Mouse (Mus musculus): ENCODE results near the gene Ddx5. TPM values are rescaled to one million over a fixed set of nuclear protein-coding genes. Genes with fewer than 3 reads are reported as not detected.

The Ddx5 gene
- polyA plus RNA-seq, 1 experiment from 2014 or later = 431 TPM

GRCm38 (mm10) chr11:106776960-106777359 lies 12.0 kb downstream of the Ddx5 start:
- Histone ChIP-seq H3K36me3 (peaks cover 55% of the 10 kb centered on the region), H3K4me1 (replicated peaks) (peaks cover 21% of the 10 kb centered on the region), H3K4me3 (no peak overlapping the region), H3K27me3 (no peaks in the 10 kb centered on the region), H3K9me3 (no peaks in the 10 kb centered on the region), H3K27ac (no peak overlapping the region), H3K4me2 (no peak overlapping the region), H3K9ac (no peak overlapping the region)
- no peak for ATAC-seq (ENCODE audit: low FRiP score)
- over 99% methylated on average over 4 of the region's 4 CpGs for WGBS

DNA sequence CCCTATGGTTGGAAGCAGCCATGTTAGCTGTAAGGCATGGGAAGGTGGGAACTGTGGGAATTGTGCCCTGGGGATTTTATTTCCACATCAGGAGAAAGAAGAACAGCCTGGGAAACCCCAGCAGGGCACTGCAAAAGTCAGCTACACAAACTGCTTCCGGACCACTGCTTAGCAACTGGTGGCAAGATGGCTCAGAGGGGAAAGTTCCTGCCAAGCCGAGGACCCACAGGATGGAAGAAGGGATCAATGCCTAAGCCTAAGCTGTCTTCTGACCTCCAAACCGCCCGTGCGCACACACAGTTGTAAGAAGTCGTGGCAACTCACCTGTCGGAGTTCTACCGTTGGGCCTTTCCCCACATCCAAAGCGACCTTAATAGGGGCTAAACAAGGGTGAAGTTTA lies 15.9 kb downstream of the Ddx5 start:
- no peak for ATAC-seq (ENCODE audit: low FRiP score)
- 88% methylated on average over 9 of the region's 9 CpGs for WGBS
- peaks cover 71% of the 10 kb centered on the region for H3K36me3 ChIP-seq

GRCm38 (mm10) chr11:106770195-106770974 lies 18.6 kb downstream of the Ddx5 start:
- 98% methylated on average over 9 of the region's 9 CpGs for WGBS
- Histone ChIP-seq H3K4me3 (no peak overlapping the region), H3K27me3 (no peaks in the 10 kb centered on the region), H3K4me2 (no peak overlapping the region), H3K4me1 (replicated peaks) (no peaks in the 10 kb centered on the region), H3K27ac (no peak overlapping the region), H3K36me3 (peaks cover 88% of the 10 kb centered on the region), H3K9ac (no peak overlapping the region), H3K9me3 (peaks cover 9% of the 10 kb centered on the region)
- no peak for ATAC-seq (ENCODE audit: low FRiP score)

More for the DNA sequence above, 15.9 kb downstream of the Ddx5 start:
- Histone ChIP-seq H3K4me1 (replicated peaks) (peaks cover 6% of the 10 kb centered on the region), H3K4me2 (no peak overlapping the region), H3K9me3 (0 out of 2 replicates have a peak, but pooled peaks cover 2% of the 10 kb centered on the region), H3K9ac (no peak overlapping the region), H3K4me3 (no peak overlapping the region), H3K27me3 (no peaks in the 10 kb centered on the region), H3K27ac (no peak overlapping the region)

- H3K36me3 ChIP-seq = peaks cover 62% of the 10 kb centered on the region
- H3K4me2 ChIP-seq = no peak overlapping the region
- no peak overlapping the region for H3K4me3 ChIP-seq
- H3K9ac ChIP-seq = no peak overlapping the region
- H3K9me3 ChIP-seq = peaks cover 9% of the 10 kb centered on the region
- ATAC-seq (ENCODE audit: low FRiP score) = no peak
- H3K4me1 ChIP-seq (replicated peaks) = peaks cover 8% of the 10 kb centered on the region
- WGBS = 95% methylated on average over 4 of the region's 4 CpGs
- H3K27ac ChIP-seq = no peak overlapping the region
- H3K27me3 ChIP-seq = no peaks in the 10 kb centered on the region
Observed at GRCm38 (mm10) chr11:106767516-106767915, 21.5 kb downstream of the Ddx5 start.

DNA sequence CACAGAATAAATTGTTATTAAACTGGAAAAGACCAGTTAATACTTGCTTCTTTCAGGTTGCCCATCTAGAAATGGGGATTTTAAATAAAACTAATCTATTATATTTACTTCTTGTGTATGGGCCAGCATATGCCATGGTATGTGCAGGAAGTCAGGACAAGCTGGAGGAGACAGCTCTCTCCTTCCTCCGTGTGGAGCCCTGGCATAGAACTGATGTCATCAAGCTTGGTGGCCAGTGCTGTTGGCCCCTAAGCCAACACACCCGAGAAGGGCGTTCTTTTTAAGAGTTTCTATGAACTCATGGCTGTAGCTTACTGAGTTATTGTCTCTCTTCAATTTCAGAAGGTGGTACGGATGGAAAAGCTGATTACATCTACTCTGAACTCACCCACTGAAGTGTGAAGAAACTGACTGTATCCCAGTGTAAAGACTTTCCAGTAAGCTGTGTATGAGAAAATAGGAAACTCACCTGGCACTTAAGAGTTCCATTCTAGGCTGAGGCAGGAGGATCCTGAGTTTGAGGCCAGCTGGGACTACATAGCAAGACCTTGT lies 22.3 kb downstream of the Ddx5 start:
- peaks cover 56% of the 10 kb centered on the region for H3K36me3 ChIP-seq
- H3K27me3 ChIP-seq = no peaks in the 10 kb centered on the region
- ATAC-seq (ENCODE audit: low FRiP score) = no peak
- WGBS = 96% methylated on average over 4 of the region's 4 CpGs
- H3K4me1 ChIP-seq (replicated peaks) = peaks cover 15% of the 10 kb centered on the region
- H3K4me2 ChIP-seq = no peak overlapping the region
- no peak overlapping the region for H3K27ac ChIP-seq
- H3K9ac ChIP-seq = no peak overlapping the region
- peaks cover 9% of the 10 kb centered on the region for H3K9me3 ChIP-seq
- H3K4me3 ChIP-seq = no peak overlapping the region

DNA sequence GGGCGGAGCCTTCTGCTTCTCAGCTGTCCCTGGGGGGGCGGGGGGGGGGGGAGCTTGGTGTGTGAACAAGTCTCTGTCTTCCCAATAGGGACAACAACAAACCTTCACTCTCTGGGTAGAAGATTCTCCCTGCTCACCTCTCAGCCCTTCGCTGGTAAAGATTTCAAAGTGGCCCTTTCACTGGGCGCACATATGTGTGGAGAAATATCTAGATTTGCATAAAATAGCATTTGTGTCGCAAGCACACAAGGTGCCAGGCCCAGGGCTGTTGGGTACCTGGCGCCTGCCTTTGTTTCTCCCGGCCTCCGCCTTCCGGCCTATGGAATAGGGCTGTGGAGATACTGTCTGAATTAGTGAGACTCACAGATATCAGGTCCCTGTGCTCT lies 26.2 kb downstream of the Ddx5 start:
- Histone ChIP-seq H3K9me3 (peaks cover 5% of the 10 kb centered on the region), H3K36me3 (peaks cover 24% of the 10 kb centered on the region), H3K9ac (no peak overlapping the region), H3K4me1 (replicated peaks) (peaks cover 17% of the 10 kb centered on the region), H3K27ac (peak overlapping the region; percentile 67; the same call in 1 of the 2 replicates), H3K27me3 (no peaks in the 10 kb centered on the region), H3K4me2 (no peak overlapping the region), H3K4me3 (no peak overlapping the region)
- 79% methylated on average over 9 of the region's 9 CpGs for WGBS
- no peak for ATAC-seq (ENCODE audit: low FRiP score)

DNA sequence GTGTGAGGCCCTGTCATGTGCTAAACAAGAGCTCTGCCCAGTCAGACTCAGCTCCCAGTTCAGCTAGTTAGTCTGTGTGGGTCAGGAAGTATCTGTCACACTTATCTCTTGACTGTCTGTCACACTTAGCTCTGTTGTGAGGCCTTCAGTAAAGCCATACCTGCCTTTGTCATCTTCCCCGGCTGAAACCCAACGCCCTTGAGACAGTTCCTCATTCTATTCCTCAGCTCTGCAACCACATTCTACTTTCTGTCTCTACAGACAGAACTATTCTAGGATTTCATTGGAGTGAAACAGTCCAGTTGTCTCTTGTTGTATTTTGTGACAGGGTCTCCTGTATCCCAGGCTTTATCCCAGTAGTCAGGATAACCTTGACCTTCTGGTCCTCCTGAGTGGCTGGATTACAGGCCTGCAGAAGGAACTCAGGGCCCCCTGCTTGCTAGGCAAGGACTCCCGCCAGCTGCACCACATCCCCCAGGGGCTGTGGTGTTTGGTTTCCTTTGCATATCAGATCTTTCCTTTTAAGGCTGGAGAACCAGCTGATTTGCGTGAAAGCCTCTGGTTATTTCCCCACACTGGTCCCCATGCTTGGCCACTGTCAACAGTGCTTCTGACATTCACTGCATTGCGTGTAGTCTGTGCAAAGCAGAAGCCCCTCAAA lies 26.7 kb downstream of the Ddx5 start:
- ATAC-seq (ENCODE audit: low FRiP score) = no peak

GRCm38 (mm10) chr11:106760511-106760910 lies 28.5 kb downstream of the Ddx5 start:
- Histone ChIP-seq H3K9ac (no peak overlapping the region), H3K27me3 (no peaks in the 10 kb centered on the region), H3K36me3 (0 out of 2 replicates have a peak, but pooled peaks cover 3% of the 10 kb centered on the region), H3K4me2 (no peak overlapping the region), H3K27ac (no peak overlapping the region), H3K4me1 (replicated peaks) (peaks cover 17% of the 10 kb centered on the region), H3K9me3 (no peaks in the 10 kb centered on the region), H3K4me3 (no peak overlapping the region)
- 91% methylated on average over 5 of the region's 5 CpGs for WGBS
- ATAC-seq (ENCODE audit: low FRiP score) = no peak

More for the DNA sequence above, 26.7 kb downstream of the Ddx5 start:
- Histone ChIP-seq H3K4me3 (no peak overlapping the region), H3K27me3 (no peaks in the 10 kb centered on the region), H3K9ac (no peak overlapping the region), H3K36me3 (peaks cover 18% of the 10 kb centered on the region), H3K4me1 (replicated peaks) (peaks cover 17% of the 10 kb centered on the region), H3K9me3 (no peaks in the 10 kb centered on the region; the same call in 1 of the 2 replicates), H3K27ac (peak overlapping the region; percentile 67), H3K4me2 (no peak overlapping the region)
- WGBS = 47% methylated on average over 5 of the region's 5 CpGs

DNA sequence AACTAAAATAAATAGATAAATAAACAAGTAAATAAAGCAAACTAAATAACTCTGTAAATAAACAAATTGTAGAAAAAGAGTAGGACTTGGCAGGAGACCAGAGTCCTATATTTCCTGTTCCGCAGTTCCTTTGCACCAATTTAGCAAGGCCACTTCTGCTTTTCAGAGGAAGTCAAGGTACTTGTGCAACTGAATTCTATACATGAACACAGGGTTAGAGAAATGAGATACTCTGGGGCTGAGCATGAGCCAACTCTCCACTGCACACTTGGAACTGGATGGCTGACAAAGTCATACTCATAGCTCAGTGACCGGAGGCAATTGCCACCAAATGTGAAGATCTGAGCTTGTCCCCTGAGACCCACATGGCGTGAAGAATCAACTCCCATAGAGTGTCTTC lies 30.0 kb downstream of the Ddx5 start:
- H3K4me3 ChIP-seq = no peak overlapping the region
- H3K9ac ChIP-seq = no peak overlapping the region
- no peak overlapping the region for H3K4me2 ChIP-seq
- ATAC-seq (ENCODE audit: low FRiP score) = no peak
- H3K9me3 ChIP-seq = no peaks in the 10 kb centered on the region
- no peaks in the 10 kb centered on the region for H3K27me3 ChIP-seq
- no peaks in the 10 kb centered on the region for H3K36me3 ChIP-seq
- peaks cover 14% of the 10 kb centered on the region for H3K4me1 ChIP-seq (replicated peaks)
- H3K27ac ChIP-seq = no peak overlapping the region
- 93% methylated on average over 3 of the region's 3 CpGs for WGBS

GRCm38 (mm10) chr11:106755583-106755982 lies 33.4 kb downstream of the Ddx5 start:
- no peaks in the 10 kb centered on the region for H3K4me1 ChIP-seq (replicated peaks)
- H3K27ac ChIP-seq = no peak overlapping the region
- no peaks in the 10 kb centered on the region for H3K27me3 ChIP-seq
- H3K4me2 ChIP-seq = no peak overlapping the region
- ATAC-seq (ENCODE audit: low FRiP score) = no peak
- no peaks in the 10 kb centered on the region for H3K9me3 ChIP-seq
- WGBS = 54% methylated on average over 5 of the region's 5 CpGs
- H3K36me3 ChIP-seq = no peaks in the 10 kb centered on the region
- no peak overlapping the region for H3K4me3 ChIP-seq
- H3K9ac ChIP-seq = no peak overlapping the region

- Histone ChIP-seq H3K4me3 (no peak overlapping the region), H3K27me3 (no peaks in the 10 kb centered on the region), H3K4me2 (no peak overlapping the region), H3K36me3 (no peaks in the 10 kb centered on the region), H3K9ac (no peak overlapping the region), H3K4me1 (replicated peaks) (no peaks in the 10 kb centered on the region), H3K27ac (no peak overlapping the region), H3K9me3 (no peaks in the 10 kb centered on the region)
- WGBS = 94% methylated on average over 6 of the region's 6 CpGs
- ATAC-seq (ENCODE audit: low FRiP score) = no peak
Observed at GRCm38 (mm10) chr11:106753314-106753713, 35.7 kb downstream of the Ddx5 start.

DNA sequence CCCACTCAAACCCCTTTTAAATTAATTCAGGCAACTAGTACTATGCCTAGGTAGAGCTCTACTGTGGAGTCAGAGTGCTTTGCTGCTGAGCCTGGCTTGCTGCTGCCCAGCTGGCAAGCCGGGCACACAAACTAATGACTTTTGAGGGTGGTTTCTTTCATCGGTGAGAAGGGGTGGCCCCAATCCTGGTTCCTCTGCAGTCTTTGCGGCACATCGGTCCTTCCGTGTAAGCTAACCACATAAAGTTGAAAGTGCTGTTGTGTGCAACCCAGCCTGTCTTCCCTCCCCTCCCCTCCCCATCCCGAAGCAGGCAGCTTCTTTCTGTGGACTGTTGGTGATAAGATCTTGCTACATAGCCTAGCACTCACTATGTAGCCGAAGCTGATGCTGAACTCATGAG lies 36.9 kb downstream of the Ddx5 start:
- 95% methylated on average over 7 of the region's 7 CpGs for WGBS
- Histone ChIP-seq H3K4me1 (replicated peaks) (no peaks in the 10 kb centered on the region), H3K9ac (no peak overlapping the region), H3K4me3 (no peak overlapping the region), H3K36me3 (no peaks in the 10 kb centered on the region), H3K4me2 (no peak overlapping the region), H3K27ac (no peak overlapping the region), H3K27me3 (no peaks in the 10 kb centered on the region), H3K9me3 (no peaks in the 10 kb centered on the region; the same call in 1 of the 2 replicates)
- no peak for ATAC-seq (ENCODE audit: low FRiP score)
